Mouse (Mus musculus) kidney, adult 2 months (tissue): ENCODE measurements around the gene Gata2.

Experiments
- CTCF ChIP-seq: fragments of 200-500 bp; conservative IDR thresholded peaks from 2 replicates; pipeline ENCODE4 v1.5.1; 2011; ENCODE audit warnings: low read depth, mild to moderate bottlenecking, control low read depth, low read length, moderate library complexity, mixed read lengths; ENCODE audit not compliant: insufficient read depth, insufficient read length
- POLR2A ChIP-seq: fragments of 200-500 bp; IDR thresholded peaks from one replicate; pipeline ENCODE4 v1.6.1; 2011; ENCODE audit warnings: low read depth, low read length, control low read depth

DNA sequence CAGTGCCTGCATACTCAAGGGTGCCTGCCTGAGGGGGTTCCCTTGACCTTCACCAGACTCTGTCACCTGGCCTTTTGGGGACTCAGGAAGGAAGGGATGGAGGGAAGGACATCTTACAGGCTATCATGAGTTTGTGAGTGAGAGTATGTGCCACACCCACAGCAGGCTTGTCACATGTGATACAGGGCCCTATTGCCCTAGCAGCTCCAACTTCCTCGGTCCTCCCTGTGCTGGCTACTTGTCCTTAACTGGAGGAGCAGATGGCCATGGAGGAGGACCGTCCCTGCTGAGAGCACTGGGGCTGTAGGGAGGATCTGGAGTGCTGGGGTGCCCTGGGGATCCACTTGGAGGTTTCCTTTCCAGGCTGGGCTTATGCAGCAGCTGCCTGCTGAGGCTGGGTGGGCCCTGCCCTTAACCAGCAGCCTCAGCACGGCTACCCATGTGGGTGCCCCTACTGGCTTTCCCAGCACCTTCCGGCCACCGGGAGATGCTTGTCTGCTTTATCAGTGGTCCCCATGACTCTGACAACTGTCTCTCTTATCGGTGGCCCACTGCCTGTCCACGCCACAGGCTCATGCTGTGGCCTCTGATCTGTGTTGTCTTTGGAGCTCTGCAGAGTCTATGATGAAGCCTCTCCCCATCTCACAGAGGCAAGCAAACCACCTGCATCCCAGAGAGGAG lies 58.2 kb downstream of the Gata2 start:
- TF ChIP-seq POLR2A (no peak), CTCF (no peak)
